8 mouse cellular contexts compared by ENCODE assay signal in genomic region chr11:93996306-93997140, GRCm38 (mm10). TPM values are rescaled to one million over a fixed set of nuclear protein-coding genes. Genes with fewer than 3 reads are reported as not detected.
DNase-seq lines count a peak whose midpoint lies in the region; ATAC-seq and TF ChIP-seq lines count a peak whose summit lies in the region.

No protein-coding gene starts in this region.

- H3K4me3 ChIP-seq in ES-E14 (ENCODE audit: insufficient read depth in 1 of 2, low read depth in 1 of 2, low read length in 2 of 2, poor library complexity in 1 of 2, severe bottlenecking in 1 of 2) = peak overlapping the region; percentile 79 to 98
- peak overlapping the region; percentile 92 for H3K4me3 ChIP-seq in bone marrow macrophage, adult 2 months (ENCODE audit: insufficient read depth, low read length)
- peak overlapping the region; percentile 88 for H3K4me3 ChIP-seq in forebrain, embryonic 13.5 days
- H3K4me3 ChIP-seq in lung, embryonic 15.5 days = peak overlapping the region; percentile 98

- no peaks in the 10 kb centered on the region for H3K27me3 ChIP-seq in forebrain, embryonic 13.5 days
- H3K27me3 ChIP-seq in lung, embryonic 15.5 days = no peaks in the 10 kb centered on the region

- peak overlapping the region; percentile 61 for H3K9ac ChIP-seq in ES-E14 (ENCODE audit: insufficient read depth, low read depth, low read length, poor library complexity, severe bottlenecking)
- peak overlapping the region; percentile 83 for H3K9ac ChIP-seq in forebrain, embryonic 13.5 days
- H3K9ac ChIP-seq in lung, embryonic 15.5 days = peak overlapping the region; percentile 91

- peak overlapping the region; percentile 99 for H3K4me2 ChIP-seq in forebrain, embryonic 13.5 days
- H3K4me2 ChIP-seq in lung, embryonic 15.5 days = peak overlapping the region; percentile 83

- intact Hi-C loops in heart, postnatal 10 days (cut with DNase I) = loop anchor here (1.0 to 5.0 kb wide), 3 partner anchors 28 to 109 kb away; partner anchors contain the start of genes Gm20390, Mbtd1, Nme1 and Utp18

- H3K36me3 ChIP-seq in ES-E14 (ENCODE audit: control insufficient read depth, insufficient read depth, low read length, poor library complexity, severe bottlenecking) = no peaks in the 10 kb centered on the region
- no peaks in the 10 kb centered on the region for H3K36me3 ChIP-seq in forebrain, embryonic 13.5 days (ENCODE audit: poor library complexity, severe bottlenecking)
- H3K36me3 ChIP-seq in lung, embryonic 15.5 days = no peaks in the 10 kb centered on the region

- under 1% methylated on average over 58 of the region's 58 CpGs for WGBS in forebrain, embryonic 13.5 days
- WGBS in lung, embryonic 15.5 days = under 1% methylated on average over 58 of the region's 58 CpGs

- TF ChIP-seq CTCF in bone marrow macrophage, adult 2 months (IDR thresholded peaks at IDR 0.05; ENCODE audit: low read depth, low read length) = no peak

- in situ Hi-C loops in ES-E14 (cut with MboI; ENCODE audit: low sequenced_read_pairs in 2 of 2, unreplicated experiment in 2 of 2) = no loop called here

- H3K4me1 ChIP-seq in ES-E14 (ENCODE audit: control insufficient read depth in 2 of 2, insufficient read depth in 2 of 2, low read length in 2 of 2, poor library complexity in 1 of 2) = peaks cover 0 to 4% of the 10 kb centered on the region in 2 experiments; a peak in 2 of 4 replicates
- H3K4me1 ChIP-seq in bone marrow macrophage, adult 2 months (ENCODE audit: control insufficient read depth, insufficient read depth, low read length) = peaks cover 27% of the 10 kb centered on the region
- H3K4me1 ChIP-seq in forebrain, embryonic 13.5 days = peaks cover 38% of the 10 kb centered on the region
- peaks cover 22% of the 10 kb centered on the region for H3K4me1 ChIP-seq in lung, embryonic 15.5 days

- DNase-seq in ES-E14 (ENCODE audit: low read depth, low spot score) = no peak
- DNase-seq in heart, postnatal 10 days = peak; percentile 55 to 74
- DNase-seq in kidney, postnatal 4 days = peak; percentile 61 to 73
- DNase-seq in thymus, postnatal 36 days = peak; percentile 55 to 64

- peak overlapping the region; percentile 34; the same call in 1 of the 2 replicates for H3K27ac ChIP-seq in ES-E14 (ENCODE audit: insufficient read depth, low read depth, low read length, poor library complexity, severe bottlenecking)
- peak overlapping the region; percentile 61 for H3K27ac ChIP-seq in bone marrow macrophage, adult 2 months (ENCODE audit: insufficient read depth, low read depth, low read length)
- peak overlapping the region; percentile 93 for H3K27ac ChIP-seq in forebrain, embryonic 13.5 days
- peak overlapping the region; percentile 98 for H3K27ac ChIP-seq in lung, embryonic 15.5 days

- no peak for TF ChIP-seq POLR2A in bone marrow macrophage, adult 2 months (IDR thresholded peaks at IDR 0.05; ENCODE audit: borderline replicate concordance, low read depth, low read length)

- ATAC-seq in forebrain, embryonic 13.5 days = peak; percentile 68
- ATAC-seq in lung, embryonic 15.5 days (ENCODE audit: borderline replicate concordance, extremely low read depth, low FRiP score, low TSS enrichment) = peak; percentile 28
- ATAC-seq in neutrophil, adult 5-6 weeks (ENCODE audit: extremely low read depth, insufficient number of reproducible peaks, low FRiP score, poor library complexity, severe bottlenecking) = peak; percentile 43

- no peaks in the 10 kb centered on the region for H3K9me3 ChIP-seq in ES-E14 (ENCODE audit: control insufficient read depth, insufficient read depth, low read depth, low read length)
- no peaks in the 10 kb centered on the region for H3K9me3 ChIP-seq in forebrain, embryonic 13.5 days (replicated peaks)
- H3K9me3 ChIP-seq in lung, embryonic 15.5 days = no peaks in the 10 kb centered on the region

TF ChIP-seq in ES-E14, 5 proteins besides CTCF, POLR2A, EP300 and RAD21:
- TF ChIP-seq MAFK (IDR thresholded peaks at IDR 0.05; ENCODE audit: insufficient read depth, low read depth, low read length) = no peak
- TF ChIP-seq ZC3H11A (IDR thresholded peaks at IDR 0.05; ENCODE audit: borderline replicate concordance, low read depth, low read length) = no peak
- no peak for TF ChIP-seq CHD2 (IDR thresholded peaks at IDR 0.05; ENCODE audit: low read depth, low read length)
- TF ChIP-seq HCFC1 (IDR thresholded peaks at IDR 0.05; ENCODE audit: borderline replicate concordance, insufficient read depth, low read length) = no peak
- TF ChIP-seq ZNF384 (IDR thresholded peaks at IDR 0.05; ENCODE audit: low read depth, low read length) = no peak
TF ChIP-seq in ES-E14: peak in this region for 0.

RNA-seq across cellular contexts. Expression of gene Spag9, which starts 0.6 kb away (rescaled TPM):
- total RNA-seq in ES-E14 (2012; rRNA removed) = 16.5 and 20.9 TPM in 2 replicates
- polyA plus RNA-seq in bone marrow macrophage, adult 2 months (2012; ENCODE audit: insufficient read depth, insufficient read length, missing spikeins) = 62.3 and 62.4 TPM in 2 replicates
- polyA plus RNA-seq in forebrain, embryonic 13.5 days (2015; fragmentation: Nextera tagmentation; extraction: Ambion mirVana) = 89.3 and 93.1 TPM in 2 replicates
- 100 to 1,000 TPM; 165 TPM for total RNA-seq in heart, postnatal 10 days (2021)
- polyA plus RNA-seq in lung, embryonic 15.5 days (2015; fragmentation: Nextera tagmentation; extraction: Ambion mirVana) = 37.1 and 39.4 TPM in 2 replicates
- 180 and 187 TPM in 2 replicates for total RNA-seq in neutrophil, adult 5-6 weeks (2017)

RNA-seq across cellular contexts. Expression of gene Nme1, which starts 28.2 kb away (rescaled TPM):
- total RNA-seq in ES-E14 (2012; rRNA removed) = 141 and 163 TPM in 2 replicates
- 14.4 and 23.0 TPM in 2 replicates for polyA plus RNA-seq in bone marrow macrophage, adult 2 months (2012; ENCODE audit: insufficient read depth, insufficient read length, missing spikeins)
- polyA plus RNA-seq in forebrain, embryonic 13.5 days (2015; fragmentation: Nextera tagmentation; extraction: Ambion mirVana) = 319 and 332 TPM in 2 replicates
- 10 to 100 TPM; 26.3 to 29.0 TPM for total RNA-seq in heart, postnatal 10 days (2021)
- polyA plus RNA-seq in lung, embryonic 15.5 days (2015; fragmentation: Nextera tagmentation; extraction: Ambion mirVana) = 123 and 129 TPM in 2 replicates
- 10.5 and 22.0 TPM in 2 replicates for total RNA-seq in neutrophil, adult 5-6 weeks (2017)

RNA-seq across cellular contexts. Expression of gene Gm20390, which starts 28.4 kb away (rescaled TPM):
- 342 and 419 TPM in 2 replicates for total RNA-seq in ES-E14 (2012; rRNA removed)
- 49.0 and 57.1 TPM in 2 replicates for polyA plus RNA-seq in bone marrow macrophage, adult 2 months (2012; ENCODE audit: insufficient read depth, insufficient read length, missing spikeins)
- 455 and 467 TPM in 2 replicates for polyA plus RNA-seq in forebrain, embryonic 13.5 days (2015; fragmentation: Nextera tagmentation; extraction: Ambion mirVana)
- total RNA-seq in heart, postnatal 10 days (2021) = 10 to 100 TPM; 29.4 to 39.4 TPM
- polyA plus RNA-seq in lung, embryonic 15.5 days (2015; fragmentation: Nextera tagmentation; extraction: Ambion mirVana) = 379 and 404 TPM in 2 replicates
- total RNA-seq in neutrophil, adult 5-6 weeks (2017) = 5.3 and 10.9 TPM in 2 replicates

RNA-seq across cellular contexts. Expression of gene Nme2, which starts 40.5 kb away (rescaled TPM):
- total RNA-seq in ES-E14 (2012; rRNA removed) = 833 and 1,053 TPM in 2 replicates
- polyA plus RNA-seq in bone marrow macrophage, adult 2 months (2012; ENCODE audit: insufficient read depth, insufficient read length, missing spikeins) = 171 and 184 TPM in 2 replicates
- polyA plus RNA-seq in forebrain, embryonic 13.5 days (2015; fragmentation: Nextera tagmentation; extraction: Ambion mirVana) = 98.8 and 116 TPM in 2 replicates
- 1,000 to 10,000 TPM; 1,170 to 1,184 TPM for total RNA-seq in heart, postnatal 10 days (2021)
- 258 and 287 TPM in 2 replicates for polyA plus RNA-seq in lung, embryonic 15.5 days (2015; fragmentation: Nextera tagmentation; extraction: Ambion mirVana)
- total RNA-seq in neutrophil, adult 5-6 weeks (2017) = 40.9 and 60.4 TPM in 2 replicates

Comparison
In these comparisons a context has a peak if more than half of its experiments do, and no peak if none do; other contexts are left out.
1. H3K27ac ChIP-seq: peak in every context shown above with its lines; median percentile 98 in lung, embryonic 15.5 days; 93 in forebrain, embryonic 13.5 days; 61 in bone marrow macrophage, adult 2 months; 34 in ES-E14.